Mouse (Mus musculus) kidney, adult 2 months (tissue): ENCODE measurements around the gene Mei4. TPM values are rescaled to one million over a fixed set of nuclear protein-coding genes. Genes with fewer than 3 reads are reported as not detected.

ENCODE experiments used
- DNase-seq: peaks from one replicate; pipeline ENCODE4 v3.0.0; 2021
- H3K27ac ChIP-seq: fragments of 200-500 bp; 2 replicates; pipeline ENCODE4 v1.5.1; 2012; ENCODE audit warnings: low read depth, low read length, control low read depth, inconsistent platforms; ENCODE audit not compliant: insufficient read depth
- H3K27me3 ChIP-seq: fragments of 200-500 bp; replicated peaks from 2 replicates; pipeline ENCODE4 v1.6.1; 2012; ENCODE audit warnings: mild to moderate bottlenecking, moderate library complexity, low read length, inconsistent platforms; ENCODE audit not compliant: control insufficient read depth, insufficient read depth
- H3K36me3 ChIP-seq: fragments of 200-500 bp; 2 replicates; pipeline ENCODE4 v1.6.1; 2012; ENCODE audit warnings: mild to moderate bottlenecking, moderate library complexity, low read length, inconsistent platforms; ENCODE audit not compliant: control insufficient read depth, insufficient read depth
- H3K4me1 ChIP-seq: fragments of 200-500 bp; 2 replicates; pipeline ENCODE4 v1.6.1; 2011; ENCODE audit warnings: low read length; ENCODE audit not compliant: control insufficient read depth, insufficient read depth
- H3K4me3 ChIP-seq: fragments of 200-500 bp; 2 replicates; pipeline ENCODE4 v1.5.1; 2011; ENCODE audit warnings: mild to moderate bottlenecking, low read depth, low read length, control low read depth; ENCODE audit not compliant: insufficient read depth
- CTCF ChIP-seq: fragments of 200-500 bp; conservative IDR thresholded peaks from 2 replicates; pipeline ENCODE4 v1.5.1; 2011; ENCODE audit warnings: low read depth, mild to moderate bottlenecking, control low read depth, low read length, moderate library complexity, mixed read lengths; ENCODE audit not compliant: insufficient read depth, insufficient read length
- POLR2A ChIP-seq: fragments of 200-500 bp; IDR thresholded peaks from one replicate; pipeline ENCODE4 v1.6.1; 2011; ENCODE audit warnings: low read depth, low read length, control low read depth
- WGBS: fragments of 180-500 bp; shearing (Covaris S2); methylation state at CpG from one replicate; pipeline ENCODE4 v1.1.7; 2018; 5-methylcytosine and 5-hydroxymethylcytosine counted together
- polyA plus RNA-seq: library from polyadenylated mRNA; depleted of rRNA; stranded (reverse); fragments of >200 nt; gene quantifications from 2 replicates; pipeline ENCODE4 v1.2.3, GENCODE M21; 2012; rRNA removed

Gene Mei4
- polyA plus RNA-seq, 1 experiment, result 0.03 TPM

DNA sequence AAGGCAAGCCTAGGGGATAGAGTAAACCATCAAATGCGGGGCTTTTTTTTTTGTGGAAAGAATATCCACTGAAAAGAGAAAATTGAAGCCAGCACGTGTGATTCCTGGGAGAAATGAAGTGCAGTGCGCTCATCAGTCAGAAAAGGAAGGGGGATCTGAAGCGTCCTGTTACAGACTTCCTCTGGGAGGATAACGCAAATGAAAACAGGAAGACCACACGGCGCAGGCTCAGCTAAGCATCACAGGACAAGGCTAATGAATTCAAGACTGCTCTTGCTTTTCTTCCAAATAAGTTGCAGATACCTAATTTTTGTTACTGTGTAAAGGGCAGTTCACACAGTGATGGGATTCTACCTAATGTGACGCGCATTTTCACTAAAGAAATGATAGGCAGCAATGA is 296.7 kb downstream of the Mei4 start:
- Histone ChIP-seq H3K36me3 (no peaks in the 10 kb centered on the region), H3K27ac (no peak overlapping the region), H3K27me3 (no peaks in the 10 kb centered on the region; the same call in 1 of the 2 replicates), H3K4me3 (no peak overlapping the region), H3K4me1 (no peaks in the 10 kb centered on the region)
- 31% methylated on average over 9 of the region's 9 CpGs for WGBS
- TF ChIP-seq POLR2A, result no peak
- no peak for TF ChIP-seq CTCF
- no peak for DNase-seq

DNA sequence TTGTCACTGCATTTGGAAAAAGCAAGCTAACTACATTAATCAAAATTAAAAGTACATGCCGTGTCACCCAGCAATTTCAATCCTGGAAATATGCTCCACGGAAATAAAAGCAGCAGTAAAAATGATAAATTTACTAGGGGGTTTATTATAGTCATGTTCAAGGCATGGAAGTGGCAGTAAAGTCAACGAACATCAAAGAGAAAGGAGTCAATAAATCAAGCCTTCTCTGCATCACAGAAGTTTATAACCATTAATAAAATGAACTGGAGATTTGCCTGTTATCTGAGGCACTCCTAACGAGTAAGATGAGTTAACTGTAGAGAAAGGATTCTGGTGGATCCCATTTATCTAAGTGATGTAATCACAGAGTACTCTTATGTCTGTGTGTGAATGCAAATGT is 298.9 kb downstream of the Mei4 start:
- DNase-seq, result no peak
- 9% methylated on average over 4 of the region's 4 CpGs for WGBS

DNA sequence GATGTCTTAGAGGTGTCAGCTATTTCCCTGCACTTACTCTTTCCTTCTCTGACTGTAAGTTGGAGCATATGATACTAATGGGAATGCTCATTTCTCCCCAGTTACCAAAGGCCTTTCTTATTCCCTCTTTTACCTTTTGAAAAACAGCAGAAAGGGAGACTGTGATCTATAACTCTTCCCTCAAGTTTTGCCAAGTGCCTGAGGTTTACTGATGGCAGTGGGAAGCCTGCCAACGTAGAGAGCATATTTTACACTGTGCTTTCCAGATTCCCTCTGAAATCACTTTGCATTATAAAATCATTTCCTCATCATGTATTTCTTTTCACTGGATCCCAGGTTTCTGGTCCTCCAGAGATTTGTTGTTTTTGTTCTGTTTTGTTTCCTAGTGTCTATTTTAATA is 354.5 kb downstream of the Mei4 start:
- H3K27me3 ChIP-seq, result no peaks in the 10 kb centered on the region
- no peak overlapping the region for H3K27ac ChIP-seq
- DNase-seq, result no peak
- 67% methylated on average over 1 of the region's 1 CpGs for WGBS
- no peak for TF ChIP-seq CTCF
- TF ChIP-seq POLR2A, result no peak
- no peaks in the 10 kb centered on the region for H3K4me1 ChIP-seq
- no peak overlapping the region for H3K4me3 ChIP-seq
- no peaks in the 10 kb centered on the region for H3K36me3 ChIP-seq

More for the DNA sequence above, 298.9 kb downstream of the Mei4 start:
- TF ChIP-seq CTCF (no peak), POLR2A (no peak)
- no peaks in the 10 kb centered on the region; the same call in 1 of the 2 replicates for H3K27me3 ChIP-seq
- H3K4me1 ChIP-seq, result no peaks in the 10 kb centered on the region
- H3K36me3 ChIP-seq, result no peaks in the 10 kb centered on the region
- H3K4me3 ChIP-seq, result no peak overlapping the region
- H3K27ac ChIP-seq, result no peak overlapping the region

DNA sequence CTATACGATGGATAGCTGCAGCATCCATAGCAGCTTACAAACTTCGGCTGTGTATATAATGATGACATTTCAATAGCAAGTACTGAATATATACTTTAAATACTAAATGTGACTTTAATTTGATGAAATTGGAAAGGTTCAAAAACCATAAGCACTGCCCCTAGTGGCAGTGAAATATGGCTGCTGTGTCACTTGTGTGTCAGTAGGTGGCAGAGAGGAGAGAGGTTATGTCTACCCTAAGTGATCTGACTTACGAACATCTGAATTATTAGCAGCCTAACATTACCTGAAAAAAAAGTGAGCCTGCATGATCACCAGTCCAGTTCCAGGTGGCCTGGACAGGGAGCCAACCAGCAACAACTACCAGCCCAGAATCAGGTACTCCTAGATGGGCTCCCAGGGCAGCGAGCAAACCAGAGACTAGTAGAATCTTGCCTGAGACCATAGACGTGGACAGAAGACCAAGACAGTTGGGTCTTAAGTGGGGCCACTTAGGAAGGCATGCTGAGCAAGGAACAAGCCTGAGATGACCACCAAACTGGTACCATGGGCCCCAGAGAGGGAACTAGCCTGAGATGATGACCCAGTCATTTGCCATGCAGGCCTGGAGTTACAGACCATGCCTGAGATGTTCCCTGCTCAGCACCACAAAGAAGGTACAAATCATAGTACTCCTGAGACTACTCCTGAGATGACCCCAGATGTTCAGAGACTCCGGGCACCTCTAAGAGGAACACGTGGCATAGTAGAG is 384.4 kb downstream of the Mei4 start:
- DNase-seq, result peak; percentile 0
- Histone ChIP-seq H3K27me3 (no peaks in the 10 kb centered on the region), H3K4me3 (no peak overlapping the region), H3K36me3 (no peaks in the 10 kb centered on the region), H3K4me1 (no peaks in the 10 kb centered on the region), H3K27ac (no peak overlapping the region)
- TF ChIP-seq CTCF, result peak; percentile 37; the same call in 1 of the 2 replicates
- no peak for TF ChIP-seq POLR2A
- 77% methylated on average over 7 of the region's 7 CpGs for WGBS

Other genes with a start within 250 kb of the Mei4 start
- 3.8 and 5.8 TPM in 2 replicates for gene Htr1b, start 229.8 kb upstream of the Mei4 start, polyA plus RNA-seq